Mouse (Mus musculus): ENCODE measurements around the gene Lamtor1.

- TF ChIP-seq EP300 (IDR thresholded peaks at IDR 0.05; ENCODE audit: low read depth) (no peak), CTCF (IDR thresholded peaks at IDR 0.05; ENCODE audit: low read depth) (no peak)
Observed at GRCm38 (mm10) chr7:101974505-101974904, 68.8 kb downstream of the Lamtor1 start.
